Mouse (Mus musculus): ENCODE measurements around the gene Ascc1. TPM values are rescaled to one million over a fixed set of nuclear protein-coding genes. Genes with fewer than 3 reads are reported as not detected.
"Not testable (repeated sequence)": the region's sequence is repeated elsewhere in the genome, so short reads cannot be mapped to it uniquely, and the experiment has no call there.

The Ascc1 gene
- total RNA-seq, 4 experiments from 2014 or later: 13.9 to 18.9 (median 14.3) TPM

GRCm38 (mm10) chr10:59977141-59977540, 25.5 kb upstream of the Ascc1 start:
- no peak for DNase-seq (ENCODE audit: low spot score in 2 of 2)

GRCm38 (mm10) chr10:59977715-59978343, 24.8 kb upstream of the Ascc1 start:
- no peak for DNase-seq (ENCODE audit: low spot score in 2 of 2)

- DNase-seq (ENCODE audit: low spot score in 2 of 2): no peak
Measured at GRCm38 (mm10) chr10:59978401-59978800, 24.2 kb upstream of the Ascc1 start.

GRCm38 (mm10) chr10:59978873-59979743, 23.5 kb upstream of the Ascc1 start:
- peak; percentile 65 to 66 for DNase-seq (ENCODE audit: low spot score in 2 of 2)

- no peak for DNase-seq (ENCODE audit: low spot score in 2 of 2)
Measured at GRCm38 (mm10) chr10:59980815-59981244, 21.8 kb upstream of the Ascc1 start.

GRCm38 (mm10) chr10:59981336-59981735, 21.3 kb upstream of the Ascc1 start:
- no peak for DNase-seq (ENCODE audit: low spot score in 2 of 2)

- no peak for DNase-seq (ENCODE audit: low spot score in 2 of 2)
Measured at GRCm38 (mm10) chr10:59981792-59982191, 20.8 kb upstream of the Ascc1 start.

GRCm38 (mm10) chr10:59982379-59982873, 20.2 kb upstream of the Ascc1 start:
- DNase-seq (ENCODE audit: low spot score in 2 of 2): no peak

- no peak for DNase-seq (ENCODE audit: low spot score in 2 of 2)
Measured at GRCm38 (mm10) chr10:59988036-59988435, 14.6 kb upstream of the Ascc1 start.

- DNase-seq (ENCODE audit: low spot score in 2 of 2): no peak
Measured at GRCm38 (mm10) chr10:59990393-59990792, 12.2 kb upstream of the Ascc1 start.

GRCm38 (mm10) chr10:59991262-59991880, 11.2 kb upstream of the Ascc1 start:
- no peak for DNase-seq (ENCODE audit: low spot score in 2 of 2)

- no peak for DNase-seq (ENCODE audit: low spot score in 2 of 2)
Measured at GRCm38 (mm10) chr10:59992024-59992423, 10.6 kb upstream of the Ascc1 start.

GRCm38 (mm10) chr10:59993813-59994212, 8.8 kb upstream of the Ascc1 start:
- DNase-seq (ENCODE audit: low spot score in 2 of 2): not testable (repeated sequence)

- no peak for DNase-seq (ENCODE audit: low spot score in 2 of 2)
Measured at GRCm38 (mm10) chr10:59995889-59996288, 6.7 kb upstream of the Ascc1 start.

- DNase-seq (ENCODE audit: low spot score in 2 of 2): no peak
Measured at GRCm38 (mm10) chr10:59997591-59997990, 5.0 kb upstream of the Ascc1 start.

- no peak for DNase-seq (ENCODE audit: low spot score in 2 of 2)
Measured at GRCm38 (mm10) chr10:59999057-59999456, 3.5 kb upstream of the Ascc1 start.

GRCm38 (mm10) chr10:60001663-60002062, 942 bp upstream of the Ascc1 start:
- DNase-seq (ENCODE audit: low spot score in 2 of 2): not testable (repeated sequence)

- DNase-seq (ENCODE audit: low spot score in 2 of 2): no peak
Measured at GRCm38 (mm10) chr10:60002203-60002602, 402 bp upstream of the Ascc1 start.

GRCm38 (mm10) chr10:60003213-60003752, 678 bp downstream of the Ascc1 start:
- no peak for DNase-seq (ENCODE audit: low spot score in 2 of 2)

- DNase-seq (ENCODE audit: low spot score in 2 of 2): no peak
Measured at GRCm38 (mm10) chr10:60003847-60004246, 1.2 kb downstream of the Ascc1 start.

- no peak for DNase-seq (ENCODE audit: low spot score in 2 of 2)
Measured at GRCm38 (mm10) chr10:60005264-60005663, 2.7 kb downstream of the Ascc1 start.

- no peak for DNase-seq (ENCODE audit: low spot score in 2 of 2)
Measured at GRCm38 (mm10) chr10:60009115-60009514, 6.5 kb downstream of the Ascc1 start.
